Mouse (Mus musculus) neural tube, postnatal 0 days (tissue): Measurements from ENCODE around the gene Krt6b. TPM values are rescaled to one million over a fixed set of nuclear protein-coding genes. Genes with fewer than 3 reads are reported as not detected.

Experiments
- microRNA-seq: library from miRNA; unstranded; fragments of <30 nt; microRNA quantifications from one replicate; pipeline ENCODE4, GENCODE M21; 2016
- polyA plus RNA-seq: library from polyadenylated mRNA; unstranded; fragments of >200 nt; fragmentation: Nextera tagmentation; extraction: Ambion mirVana; gene quantifications from 2 replicates; pipeline ENCODE4 v1.2.1, GENCODE M21; 2015

Krt6b gene
- polyA plus RNA-seq = not detected in 2 replicates

GRCm38 (mm10) chr15:101680187-101680586 is at the start of gene Krt6b:
Gene Krt6b (minus strand): TSS chr15:101680287.

GRCm38 (mm10) chr15:101712720-101713119 is 32.6 kb upstream of the Krt6b start, which contains the start of gene Krt5:
Gene Krt5 (minus strand): TSS chr15:101712898.

GRCm38 (mm10) chr15:101694207-101694606 is 14.1 kb upstream of the Krt6b start, which contains the start of gene Krt6a:
Gene Krt6a (minus strand): TSS chr15:101694307.

GRCm38 (mm10) chr15:101647280-101647679 is 32.8 kb downstream of the Krt6b start, which contains the start of gene Gm5478:
Gene Gm5478 (minus strand): TSS chr15:101647380.

GRCm38 (mm10) chr15:101627884-101628283 is 52.2 kb downstream of the Krt6b start, which contains the start of gene Gm5414:
Gene Gm5414 (minus strand): TSS chr15:101628188.

Small RNA genes lying within 50 kb of the gene (microRNA-seq; reads per million reads assigned to microRNA genes)
- gene Gm44323 (not detected), gene Gm44342 (not detected), gene Gm44383 (not detected), gene Gm44479 (not detected)

Other genes with a start within 250 kb of the Krt6b start
- 1.1 and 1.2 TPM in 2 replicates for gene Krt87, start 241.5 kb downstream of the Krt6b start, polyA plus RNA-seq
- not detected in 2 replicates for gene Krt88, start 232.5 kb downstream of the Krt6b start, polyA plus RNA-seq
- gene Krt81, start 216.5 kb downstream of the Krt6b start, polyA plus RNA-seq = not detected in 2 replicates
- gene Krt86, start 206.8 kb downstream of the Krt6b start, polyA plus RNA-seq = 0.13 and 0.14 TPM in 2 replicates
- not detected in 2 replicates for gene Krt83, start 188.8 kb downstream of the Krt6b start, polyA plus RNA-seq
- gene Gm49425, start 163.0 kb downstream of the Krt6b start, polyA plus RNA-seq = 0.45 and 0.79 TPM in 2 replicates
- 0.05 TPM in 1 of 2 replicates, not detected in the other for gene Krt84, start 147.5 kb downstream of the Krt6b start, polyA plus RNA-seq
- not detected in 2 replicates for gene Krt82, start 129.6 kb downstream of the Krt6b start, polyA plus RNA-seq
- 0.11 and 0.28 TPM in 2 replicates for gene Krt90, start 117.3 kb downstream of the Krt6b start, polyA plus RNA-seq
- 0.24 and 0.31 TPM in 2 replicates for gene Krt75, start 106.4 kb downstream of the Krt6b start, polyA plus RNA-seq
- gene Gm5414, start 52.1 kb downstream of the Krt6b start, polyA plus RNA-seq = not detected in 2 replicates
- gene Gm5478, start 32.9 kb downstream of the Krt6b start, polyA plus RNA-seq = not detected in 2 replicates
- gene Krt6a, start 14.0 kb upstream of the Krt6b start, polyA plus RNA-seq = not detected in 2 replicates
- 0.12 and 0.17 TPM in 2 replicates for gene Krt5, start 32.6 kb upstream of the Krt6b start, polyA plus RNA-seq
- gene Krt71, start 62.8 kb upstream of the Krt6b start, polyA plus RNA-seq = 0.64 and 0.95 TPM in 2 replicates
- gene Krt72, start 106.2 kb upstream of the Krt6b start, polyA plus RNA-seq = not detected in 2 replicates
- 0.37 and 0.65 TPM in 2 replicates for gene Krt73, start 122.1 kb upstream of the Krt6b start, polyA plus RNA-seq
- 0.12 and 0.17 TPM in 2 replicates for gene Krt2, start 137.9 kb upstream of the Krt6b start, polyA plus RNA-seq
- gene Krt1, start 170.5 kb upstream of the Krt6b start, polyA plus RNA-seq = 20.8 and 23.0 TPM in 2 replicates
- 0.47 and 0.89 TPM in 2 replicates for gene Krt77, start 189.4 kb upstream of the Krt6b start, polyA plus RNA-seq
- not detected in 2 replicates for gene Krt76, start 212.6 kb upstream of the Krt6b start, polyA plus RNA-seq
- not detected in 2 replicates for gene Krt4, start 244.4 kb upstream of the Krt6b start, polyA plus RNA-seq